Mouse (Mus musculus) hindbrain, embryonic 12.5 days (tissue): Measurements from ENCODE around the gene Trap1. TPM values are rescaled to one million over a fixed set of nuclear protein-coding genes. Genes with fewer than 3 reads are reported as not detected.
"Not testable (repeated sequence)": the region's sequence is repeated elsewhere in the genome, so short reads cannot be mapped to it uniquely, and the experiment has no call there.

Source experiments
- ATAC-seq: fragments of 200-750 bp; cut with Nextera tagmentation; 2 replicates; pipeline ENCODE4 v1.8.0; 2017; ENCODE audit warnings: moderate TSS enrichment; ENCODE audit not compliant: low FRiP score
- H3K27ac ChIP-seq: fragments of 300-500 bp; sonication (generic); 2 replicates; pipeline ENCODE4 v1.5.1; 2016; ENCODE audit warnings: mild to moderate bottlenecking
- H3K27me3 ChIP-seq: fragments of 300-500 bp; sonication (generic); 2 replicates; pipeline ENCODE4 v1.6.1; 2016; ENCODE audit warnings: mild to moderate bottlenecking
- H3K36me3 ChIP-seq: fragments of 300-500 bp; sonication (generic); 2 replicates; pipeline ENCODE4 v1.6.1; 2016; ENCODE audit warnings: mild to moderate bottlenecking
- H3K4me1 ChIP-seq: fragments of 300-500 bp; sonication (generic); 2 replicates; pipeline ENCODE4 v1.6.1; 2016
- H3K4me2 ChIP-seq: fragments of 300-500 bp; sonication (generic); replicated peaks from 2 replicates; pipeline ENCODE4 v1.6.1; 2016; ENCODE audit warnings: mild to moderate bottlenecking
- H3K4me3 ChIP-seq: fragments of 300-500 bp; sonication (generic); 2 replicates; pipeline ENCODE4 v1.5.1; 2016; ENCODE audit warnings: mild to moderate bottlenecking
- H3K9ac ChIP-seq: fragments of 300-500 bp; sonication (generic); 2 replicates; pipeline ENCODE4 v1.6.1; 2016; ENCODE audit warnings: mild to moderate bottlenecking, moderate library complexity
- H3K9me3 ChIP-seq: fragments of 300-500 bp; sonication (generic); replicated peaks from 2 replicates; pipeline ENCODE4 v1.6.1; 2016; ENCODE audit warnings: mild to moderate bottlenecking
- WGBS: fragments of 180-500 bp; shearing (Covaris S2); methylation state at CpG from one replicate; pipeline ENCODE4 v1.1.7; 2016; 5-methylcytosine and 5-hydroxymethylcytosine counted together
- polyA plus RNA-seq: library from polyadenylated mRNA; unstranded; fragments of >200 nt; fragmentation: Nextera tagmentation; extraction: Ambion mirVana; gene quantifications from 2 replicates; pipeline ENCODE4 v1.2.1, GENCODE M21; 2016

The Trap1 gene
- polyA plus RNA-seq, 1 experiment from 2014 or later, result 60.6 TPM

- WGBS, result 88% methylated on average over 6 of the region's 6 CpGs
- peaks cover 12% of the 10 kb centered on the region for H3K36me3 ChIP-seq
- H3K9me3 ChIP-seq, result no peaks in the 10 kb centered on the region
- no peaks in the 10 kb centered on the region for H3K27me3 ChIP-seq
- H3K4me1 ChIP-seq, result no peaks in the 10 kb centered on the region
- no peak overlapping the region for H3K4me3 ChIP-seq
- H3K4me2 ChIP-seq, result no peak overlapping the region
- ATAC-seq, result no peak
- H3K27ac ChIP-seq, result no peak overlapping the region
- no peak overlapping the region for H3K9ac ChIP-seq
Observed at GRCm38 (mm10) chr16:4032341-4032748, 45.3 kb downstream of the Trap1 start.

- ATAC-seq, result no peak
- no peak overlapping the region for H3K27ac ChIP-seq
- H3K4me1 ChIP-seq, result no peaks in the 10 kb centered on the region
- H3K9me3 ChIP-seq, result no peaks in the 10 kb centered on the region
- peaks cover 7% of the 10 kb centered on the region for H3K36me3 ChIP-seq
- H3K4me2 ChIP-seq, result no peak overlapping the region
- H3K9ac ChIP-seq, result no peak overlapping the region
- no peaks in the 10 kb centered on the region for H3K27me3 ChIP-seq
- 61% methylated on average over 6 of the region's 6 CpGs for WGBS
- H3K4me3 ChIP-seq, result no peak overlapping the region
Observed at GRCm38 (mm10) chr16:4031441-4032274, 46.0 kb downstream of the Trap1 start.

DNA sequence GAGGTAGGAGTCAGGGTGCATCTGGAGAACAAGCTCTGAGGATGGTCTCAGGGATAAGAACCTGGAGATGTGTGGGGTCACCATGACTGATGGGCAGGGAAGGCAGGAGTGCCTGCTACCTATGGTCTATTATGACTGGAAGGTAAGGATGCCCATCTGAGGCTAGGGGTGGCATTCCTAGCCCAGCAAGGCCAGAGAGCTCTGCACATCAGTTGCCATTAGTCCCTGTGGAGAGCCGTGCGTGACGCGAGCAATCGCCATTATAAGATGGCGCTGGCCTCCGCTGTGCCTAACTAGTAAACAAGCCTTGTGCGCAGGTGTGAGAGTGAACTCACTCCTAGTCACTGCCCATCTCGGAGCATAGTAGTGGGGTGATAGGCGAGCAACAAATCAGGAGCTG is 47.1 kb downstream of the Trap1 start:
- WGBS, result 96% methylated on average over 10 of the region's 10 CpGs
- H3K4me3 ChIP-seq, result no peak overlapping the region
- H3K36me3 ChIP-seq, result no peaks in the 10 kb centered on the region; the same call in 1 of the 2 replicates
- H3K4me2 ChIP-seq, result no peak overlapping the region
- H3K9ac ChIP-seq, result no peak overlapping the region
- H3K9me3 ChIP-seq, result no peaks in the 10 kb centered on the region
- H3K27ac ChIP-seq, result no peak overlapping the region
- no peaks in the 10 kb centered on the region for H3K4me1 ChIP-seq
- no peaks in the 10 kb centered on the region for H3K27me3 ChIP-seq
- no peak for ATAC-seq

DNA sequence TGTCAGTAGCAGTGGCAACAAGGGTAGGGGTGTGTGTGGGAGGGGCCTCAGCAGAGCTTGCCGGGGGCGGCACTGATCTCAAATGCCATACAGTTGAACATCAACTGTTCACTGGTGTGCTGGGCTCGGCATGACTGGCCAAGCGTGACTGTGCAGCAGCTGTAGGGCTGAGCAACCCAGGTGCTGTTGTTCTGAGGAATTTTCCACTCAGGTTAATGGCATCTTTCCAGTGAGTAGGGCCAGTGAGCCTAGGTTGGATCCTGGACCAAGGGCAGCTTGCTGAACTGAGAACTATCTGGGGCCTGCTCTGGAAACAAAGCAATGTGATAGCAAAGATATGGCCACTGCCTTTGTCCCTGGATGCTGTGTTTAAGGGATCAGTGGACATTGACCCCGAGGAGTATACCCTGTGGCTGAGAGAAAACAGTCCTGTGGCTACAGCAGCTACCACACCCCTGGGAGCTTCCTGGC is 48.2 kb downstream of the Trap1 start:
- Histone ChIP-seq H3K36me3 (no peaks in the 10 kb centered on the region), H3K4me2 (no peak overlapping the region), H3K4me1 (no peaks in the 10 kb centered on the region), H3K9ac (no peak overlapping the region), H3K27ac (no peak overlapping the region), H3K9me3 (no peaks in the 10 kb centered on the region), H3K4me3 (no peak overlapping the region), H3K27me3 (no peaks in the 10 kb centered on the region)
- 0 out of 2 replicates have a peak, but pooled peaks have one; percentile 29 for ATAC-seq
- 74% methylated on average over 5 of the region's 5 CpGs for WGBS

- H3K27ac ChIP-seq, result no peak overlapping the region
- no peak overlapping the region for H3K4me2 ChIP-seq
- H3K9ac ChIP-seq, result no peak overlapping the region
- H3K9me3 ChIP-seq, result no peaks in the 10 kb centered on the region
- no peaks in the 10 kb centered on the region for H3K4me1 ChIP-seq
- H3K27me3 ChIP-seq, result no peaks in the 10 kb centered on the region
- no peak overlapping the region for H3K4me3 ChIP-seq
- H3K36me3 ChIP-seq, result no peaks in the 10 kb centered on the region
- 77% methylated on average over 3 of the region's 3 CpGs for WGBS
- ATAC-seq, result no peak
Observed at GRCm38 (mm10) chr16:4027211-4027610, 50.4 kb downstream of the Trap1 start.

- no peaks in the 10 kb centered on the region for H3K36me3 ChIP-seq
- no peak overlapping the region for H3K9ac ChIP-seq
- no peak overlapping the region for H3K4me2 ChIP-seq
- H3K4me1 ChIP-seq, result no peaks in the 10 kb centered on the region
- ATAC-seq, result no peak
- H3K27ac ChIP-seq, result no peak overlapping the region
- H3K4me3 ChIP-seq, result no peak overlapping the region
- 57% methylated on average over 1 of the region's 1 CpGs for WGBS
- no peaks in the 10 kb centered on the region for H3K9me3 ChIP-seq
- H3K27me3 ChIP-seq, result no peaks in the 10 kb centered on the region
Observed at GRCm38 (mm10) chr16:4026672-4027071, 51.0 kb downstream of the Trap1 start.

DNA sequence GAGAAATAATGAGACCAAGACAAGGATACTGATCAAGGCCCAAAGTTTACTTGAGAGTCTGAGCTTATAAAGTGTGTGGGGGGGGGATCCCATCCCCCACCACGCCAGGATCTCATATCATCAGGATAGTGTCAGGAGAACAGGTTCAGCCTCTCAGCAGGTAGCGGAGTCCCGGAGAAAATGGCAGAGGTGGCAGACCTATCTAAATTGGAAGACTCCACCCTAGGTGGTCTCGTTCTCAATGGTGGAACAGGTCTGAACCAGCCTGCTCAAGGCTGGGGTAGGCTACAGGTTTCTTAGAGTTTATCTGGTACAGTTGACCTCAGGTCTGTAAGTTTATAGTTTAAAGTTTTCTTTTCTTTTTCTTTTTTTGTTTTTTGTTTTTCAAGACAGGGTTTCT is 54.9 kb downstream of the Trap1 start:
- no peak overlapping the region for H3K9ac ChIP-seq
- H3K4me1 ChIP-seq, result no peaks in the 10 kb centered on the region
- 75% methylated on average over 4 of the region's 4 CpGs for WGBS
- H3K36me3 ChIP-seq, result no peaks in the 10 kb centered on the region
- H3K4me3 ChIP-seq, result no peak overlapping the region
- no peak for ATAC-seq
- no peaks in the 10 kb centered on the region for H3K9me3 ChIP-seq
- no peaks in the 10 kb centered on the region for H3K27me3 ChIP-seq
- H3K4me2 ChIP-seq, result no peak overlapping the region
- no peak overlapping the region for H3K27ac ChIP-seq

- H3K27me3 ChIP-seq, result no peaks in the 10 kb centered on the region
- no peaks in the 10 kb centered on the region for H3K9me3 ChIP-seq
- H3K9ac ChIP-seq, result no peak overlapping the region
- no peak for ATAC-seq
- H3K4me1 ChIP-seq, result no peaks in the 10 kb centered on the region
- no peak overlapping the region for H3K4me3 ChIP-seq
- no peaks in the 10 kb centered on the region for H3K36me3 ChIP-seq
- H3K27ac ChIP-seq, result no peak overlapping the region
- WGBS, result 81% methylated on average over 1 of the region's 1 CpGs
- H3K4me2 ChIP-seq, result no peak overlapping the region
Observed at GRCm38 (mm10) chr16:4021241-4021640, 56.4 kb downstream of the Trap1 start.

- not testable (repeated sequence) for H3K9ac ChIP-seq, ATAC-seq, H3K27ac ChIP-seq, H3K36me3 ChIP-seq, H3K4me2 ChIP-seq, H3K9me3 ChIP-seq, H3K4me1 ChIP-seq, H3K27me3 ChIP-seq, H3K4me3 ChIP-seq
- WGBS, result 85% methylated on average over 6 of the region's 6 CpGs
Observed at GRCm38 (mm10) chr16:4017466-4017865, 60.2 kb downstream of the Trap1 start.

DNA sequence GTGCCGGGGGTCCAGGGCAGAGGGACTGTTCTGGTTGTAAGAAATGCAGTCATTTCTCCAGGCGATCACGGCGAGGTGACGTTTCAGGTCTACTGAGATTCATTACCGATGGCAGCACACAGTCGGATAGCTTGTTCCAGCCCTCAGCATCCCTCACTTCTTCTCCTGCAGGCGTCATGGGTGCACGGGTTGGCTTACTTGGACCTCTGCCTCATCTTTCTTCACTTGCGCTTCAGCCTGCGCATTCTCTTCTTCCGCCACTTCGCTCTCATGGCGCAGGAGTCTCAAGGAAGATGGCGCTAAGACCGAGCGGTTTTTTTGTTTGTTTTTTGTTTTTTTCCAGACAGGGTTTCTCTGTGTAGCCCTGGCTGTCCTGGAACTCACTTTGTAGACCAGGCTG is 60.8 kb downstream of the Trap1 start:
- H3K27ac ChIP-seq, ATAC-seq, H3K4me1 ChIP-seq, H3K4me2 ChIP-seq, H3K9ac ChIP-seq, H3K4me3 ChIP-seq, H3K9me3 ChIP-seq, H3K27me3 ChIP-seq, H3K36me3 ChIP-seq: not testable (repeated sequence)
- 76% methylated on average over 17 of the region's 17 CpGs for WGBS

DNA sequence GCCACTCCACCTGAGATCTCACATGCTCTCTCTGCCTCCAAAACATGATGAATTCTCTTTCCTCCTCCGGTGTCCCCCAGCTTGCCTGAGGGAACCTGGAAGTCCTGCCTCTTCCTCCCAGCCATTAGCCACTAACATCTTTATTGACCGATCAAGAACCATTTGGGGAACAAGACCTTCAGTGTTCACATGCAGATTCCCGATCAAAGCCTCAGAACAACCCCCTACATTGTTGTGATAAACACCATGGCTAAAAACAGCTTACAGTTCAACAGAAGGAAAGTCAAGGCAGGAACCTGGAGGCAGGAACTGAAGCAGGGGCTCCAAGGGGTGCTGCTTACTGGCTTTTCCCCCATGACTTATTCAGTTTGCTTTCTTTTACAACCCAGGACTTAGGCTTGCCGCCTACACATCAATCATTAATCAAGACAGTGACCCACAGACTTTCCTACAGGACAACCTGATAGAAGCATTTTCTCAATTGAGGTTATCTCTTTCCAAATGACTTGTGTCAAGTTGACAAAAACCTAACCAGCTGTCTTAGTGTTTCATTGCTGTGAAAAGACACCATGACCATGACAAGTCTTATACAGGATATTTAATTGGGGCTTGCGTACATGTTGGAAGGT is 63.5 kb downstream of the Trap1 start:
- Histone ChIP-seq H3K36me3 (no peaks in the 10 kb centered on the region), H3K9me3 (no peaks in the 10 kb centered on the region), H3K9ac (no peak overlapping the region), H3K4me2 (no peak overlapping the region), H3K4me1 (no peaks in the 10 kb centered on the region), H3K27me3 (no peaks in the 10 kb centered on the region), H3K27ac (no peak overlapping the region), H3K4me3 (no peak overlapping the region)
- WGBS, result 78% methylated on average over 5 of the region's 5 CpGs
- ATAC-seq, result no peak

DNA sequence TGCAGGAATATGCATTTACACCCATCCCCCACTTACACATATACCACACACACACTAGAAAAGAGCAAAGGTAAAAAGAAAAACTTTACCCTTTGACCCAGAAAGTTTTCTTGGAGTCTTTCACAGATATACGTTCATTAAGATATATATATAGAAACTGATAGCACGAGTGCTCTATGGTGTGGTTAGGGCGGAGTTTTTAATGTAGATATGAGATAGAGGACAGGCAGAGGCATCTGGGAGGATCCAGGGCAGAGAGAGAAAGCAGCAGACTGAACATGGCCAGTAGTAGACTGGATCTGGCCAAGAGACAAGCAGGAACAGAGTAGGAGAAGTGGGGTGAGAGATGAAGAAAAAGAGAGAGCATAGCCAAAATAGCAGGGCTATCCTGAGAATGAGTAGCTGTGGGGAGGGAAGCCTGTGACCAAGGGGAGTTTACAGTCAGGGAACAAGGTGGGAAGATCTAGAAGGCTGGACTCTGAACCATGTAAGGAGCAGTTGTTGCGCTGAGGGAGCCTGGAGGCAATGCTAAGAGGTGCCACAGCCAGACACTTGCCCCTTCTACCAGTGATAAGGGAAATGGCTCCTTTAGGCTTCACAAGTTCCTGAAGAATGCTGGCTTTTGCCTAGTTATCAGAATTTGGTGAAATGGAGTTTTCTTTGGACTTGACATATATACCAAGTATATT is 64.6 kb downstream of the Trap1 start:
- H3K4me2 ChIP-seq, result no peak overlapping the region
- no peaks in the 10 kb centered on the region for H3K4me1 ChIP-seq
- no peak overlapping the region for H3K27ac ChIP-seq
- no peak for ATAC-seq
- H3K9ac ChIP-seq, result no peak overlapping the region
- H3K27me3 ChIP-seq, result no peaks in the 10 kb centered on the region
- H3K36me3 ChIP-seq, result no peaks in the 10 kb centered on the region
- H3K4me3 ChIP-seq, result no peak overlapping the region
- no peaks in the 10 kb centered on the region for H3K9me3 ChIP-seq
- 79% methylated on average over 4 of the region's 4 CpGs for WGBS
